Mouse (Mus musculus) frontal cortex, postnatal 14 days (tissue): ENCODE measurements around the gene Tox2.

Experiments used
- DNase-seq, 2 experiments: peaks; one replicate each; pipeline ENCODE4 v3.0.0; 2022; ENCODE audit warnings: low spot score in 2 of 2

Tox2 gene

GRCm38 (mm10) chr2:163205262-163205647 lies 2.3 kb downstream of the Tox2 start:
- DNase-seq = no peak

DNA sequence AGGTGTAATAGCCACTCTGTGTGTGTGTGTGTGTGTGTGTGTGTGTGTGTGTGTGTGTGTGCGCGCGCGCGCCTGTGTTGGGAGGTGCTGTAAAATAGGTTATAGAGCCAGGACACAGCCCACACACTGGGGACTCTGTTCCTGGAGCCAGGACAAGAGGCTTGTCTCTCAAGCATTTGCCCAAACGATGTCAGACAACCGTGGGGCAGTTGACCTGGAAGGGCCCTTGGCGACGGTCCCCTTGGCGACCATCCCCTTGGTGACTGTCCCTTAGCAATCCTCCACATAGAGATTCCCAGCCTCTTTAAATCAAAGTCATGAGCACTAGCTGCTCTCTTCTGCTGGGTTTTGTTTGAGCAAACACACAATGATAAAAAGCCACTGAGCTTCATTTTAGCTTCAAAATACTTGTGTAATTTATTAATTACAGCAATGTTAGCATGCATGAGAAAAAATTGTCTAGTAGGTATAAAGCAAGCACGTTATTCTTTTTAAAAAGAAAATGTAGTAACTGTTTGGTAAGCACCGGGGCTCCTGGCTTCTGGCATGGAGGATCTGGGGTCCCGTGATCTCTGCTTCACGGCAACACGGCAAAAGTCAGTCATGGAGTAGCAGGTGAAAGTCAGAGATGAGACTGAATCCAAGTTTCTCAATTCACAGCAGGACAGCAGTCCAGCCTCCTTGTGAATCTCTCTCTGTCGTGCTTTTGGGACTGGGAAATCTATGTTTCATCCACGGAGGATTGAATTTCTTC lies 3.0 kb downstream of the Tox2 start:
- peak; percentile 28 to 41 for DNase-seq

GRCm38 (mm10) chr2:163207315-163207714 lies 4.4 kb downstream of the Tox2 start:
- no peak for DNase-seq

GRCm38 (mm10) chr2:163209139-163209538 lies 6.2 kb downstream of the Tox2 start:
- DNase-seq = no peak

- no peak for DNase-seq
Measured at GRCm38 (mm10) chr2:163213085-163213484, 10.2 kb downstream of the Tox2 start.

DNA sequence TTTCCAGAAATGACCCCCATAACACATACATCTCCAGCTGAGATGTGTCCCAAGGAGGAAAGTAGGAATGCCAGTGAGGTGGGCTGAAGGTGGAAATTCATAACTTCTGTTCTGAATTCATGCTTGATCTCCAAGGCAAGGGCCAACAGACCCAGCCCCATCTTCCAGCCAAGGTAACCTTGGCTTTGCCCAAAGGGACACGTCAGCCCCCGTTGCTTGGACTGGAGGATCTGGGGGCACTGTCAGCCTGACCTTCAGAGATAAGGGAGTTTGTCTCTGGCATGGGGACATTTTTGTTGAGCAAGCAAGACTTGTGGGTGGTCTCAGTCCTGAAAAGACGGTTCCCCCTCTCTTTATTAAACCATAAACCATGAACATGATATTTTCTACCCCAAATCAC lies 15.2 kb downstream of the Tox2 start:
- no peak for DNase-seq

- no peak for DNase-seq
Measured at GRCm38 (mm10) chr2:163218571-163218970, 15.6 kb downstream of the Tox2 start.

- no peak for DNase-seq
Measured at GRCm38 (mm10) chr2:163219447-163219846, 16.5 kb downstream of the Tox2 start.

DNA sequence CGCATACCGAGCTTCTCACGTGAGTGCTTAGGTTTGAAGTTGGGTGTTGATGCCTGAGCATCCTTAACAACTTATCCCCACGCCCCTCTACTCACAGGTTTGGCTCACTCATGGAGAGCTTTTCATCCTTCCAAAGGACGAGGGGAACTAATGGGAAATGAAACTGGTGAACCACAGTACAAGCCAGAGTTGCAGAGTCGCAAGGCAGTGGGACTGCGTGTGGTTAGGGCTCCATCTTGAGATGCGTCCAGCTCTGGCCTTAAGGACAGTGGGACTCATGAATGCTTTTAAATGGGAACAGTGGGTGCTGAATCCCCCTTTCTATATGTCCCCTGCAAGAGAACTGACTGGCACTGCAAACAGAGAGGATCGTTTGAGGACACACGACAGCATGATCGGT lies 17.8 kb downstream of the Tox2 start:
- no peak for DNase-seq

- DNase-seq = no peak
Measured at GRCm38 (mm10) chr2:163225302-163225701, 22.4 kb downstream of the Tox2 start.

DNA sequence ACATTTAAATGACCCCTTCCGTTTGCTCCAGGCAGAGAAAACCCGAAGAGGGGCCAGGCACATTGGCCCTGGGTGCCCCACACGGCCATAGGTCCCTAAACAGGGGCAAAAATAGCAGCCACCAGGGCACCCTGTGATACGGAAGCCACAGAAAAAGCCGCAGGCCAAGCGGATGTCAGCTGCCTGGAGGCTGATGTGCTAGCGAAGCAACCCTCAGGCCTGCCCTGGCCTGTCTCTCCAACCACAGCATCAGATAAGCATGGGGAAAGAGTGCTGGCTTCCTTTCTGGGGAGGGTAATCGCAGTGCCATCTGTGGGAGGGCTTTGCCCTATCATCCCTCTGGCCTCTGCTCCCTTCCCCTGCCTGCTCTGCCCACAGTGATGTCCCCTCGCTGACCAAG lies 26.1 kb downstream of the Tox2 start:
- no peak for DNase-seq

DNA sequence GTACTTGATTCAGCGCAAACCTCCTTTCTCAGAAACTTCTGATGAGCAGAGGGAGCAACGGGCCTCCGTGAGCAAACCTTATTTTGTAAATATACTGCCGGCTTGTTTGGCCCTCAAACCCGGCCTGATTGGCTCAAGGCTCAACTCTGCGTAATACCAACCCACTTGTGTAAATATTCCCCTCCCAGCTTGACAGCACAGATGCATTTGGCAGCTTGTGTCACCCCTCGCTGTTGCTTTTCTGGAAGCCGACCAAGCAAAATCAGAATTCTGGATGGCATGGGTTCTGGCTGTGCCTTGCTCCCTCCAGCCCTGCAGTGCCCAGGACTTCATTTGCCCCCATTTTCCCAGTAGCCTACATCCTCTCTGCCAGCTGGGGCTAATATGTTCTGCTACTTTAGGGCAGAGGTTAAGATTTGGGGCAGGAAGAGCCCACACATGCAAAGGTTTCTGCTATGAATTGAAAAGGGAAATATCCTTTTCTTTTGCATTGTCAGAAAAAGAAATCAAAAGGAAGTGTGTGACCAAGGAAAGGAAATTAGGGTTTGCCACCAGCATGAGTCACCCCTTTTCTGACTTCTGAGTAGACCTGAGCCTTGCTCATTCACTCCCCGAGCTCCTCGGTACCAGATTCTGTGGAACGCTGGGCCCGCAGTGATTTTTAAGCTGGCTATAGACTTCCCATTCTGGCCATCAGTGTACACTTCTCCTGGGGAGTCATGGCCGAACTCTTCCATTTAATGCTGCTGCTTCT lies 29.0 kb downstream of the Tox2 start:
- no peak for DNase-seq

DNA sequence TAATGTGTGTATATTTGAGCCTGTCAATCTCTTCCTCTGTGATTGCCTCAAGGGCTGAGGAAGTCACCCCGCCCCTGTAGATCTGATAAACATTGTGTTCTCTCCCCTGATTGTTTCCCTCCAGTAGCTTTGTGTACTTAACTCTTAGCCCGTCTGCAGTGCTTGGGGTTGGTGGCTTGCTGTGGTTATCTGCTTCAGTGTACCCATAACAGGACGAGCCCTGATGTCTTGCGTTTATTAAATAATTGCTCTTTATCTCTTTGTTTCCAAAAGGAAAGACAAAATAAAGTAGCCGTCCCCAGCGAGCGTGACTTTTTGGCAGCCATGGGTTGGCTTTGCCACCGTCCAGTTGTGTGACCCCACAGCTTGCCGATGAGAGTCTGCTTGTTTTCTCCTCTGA lies 30.7 kb downstream of the Tox2 start:
- no peak for DNase-seq

GRCm38 (mm10) chr2:163236057-163236456 lies 33.1 kb downstream of the Tox2 start:
- DNase-seq = no peak

GRCm38 (mm10) chr2:163237999-163238529 lies 35.1 kb downstream of the Tox2 start:
- no peak for DNase-seq

- no peak for DNase-seq
Measured at GRCm38 (mm10) chr2:163239945-163240344, 37.0 kb downstream of the Tox2 start.

- no peak for DNase-seq
Measured at GRCm38 (mm10) chr2:163241867-163242266, 38.9 kb downstream of the Tox2 start.

DNA sequence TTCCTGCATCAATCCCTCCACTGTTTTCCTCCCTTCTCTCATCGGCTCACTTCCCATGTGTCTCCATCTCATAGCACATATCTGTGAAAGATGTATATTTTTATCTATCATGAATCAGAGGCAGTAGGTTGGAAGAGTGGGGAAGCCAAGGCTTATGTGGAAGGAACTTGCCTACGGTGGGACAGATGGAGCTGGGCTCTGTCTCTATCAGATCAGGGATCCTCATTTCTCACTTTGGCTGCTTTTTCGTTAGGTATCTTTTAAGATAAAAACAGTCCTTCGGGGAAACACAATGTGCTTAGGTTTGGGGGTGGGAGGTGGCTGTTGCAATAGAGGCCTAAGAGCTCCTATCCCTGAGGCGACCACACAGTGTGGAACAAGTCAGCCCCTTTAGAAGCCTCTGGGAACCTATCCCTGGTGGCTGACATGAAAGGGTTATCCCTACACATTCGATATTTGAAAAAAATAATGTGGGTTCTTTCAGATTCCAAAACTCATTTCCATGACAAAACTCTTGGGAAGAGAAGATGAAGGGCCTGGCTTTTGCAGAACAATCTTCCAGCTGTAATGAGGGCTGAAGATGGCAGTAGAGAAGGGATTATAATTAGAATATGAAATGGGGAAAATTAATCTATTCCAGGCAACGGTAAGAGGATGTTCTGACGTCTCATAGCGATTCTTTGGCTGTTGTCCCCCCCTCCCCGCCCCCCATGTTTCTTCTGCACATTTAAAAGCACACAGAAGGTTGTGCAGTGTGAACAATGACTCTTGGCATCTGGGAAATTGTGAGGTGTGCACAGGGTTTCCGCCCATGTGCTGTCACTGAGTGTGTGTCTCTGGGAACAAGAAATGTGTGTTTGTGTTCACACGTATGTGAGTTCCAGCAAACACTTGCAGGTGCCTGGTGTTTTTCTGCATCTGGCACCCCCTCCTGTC lies 41.3 kb downstream of the Tox2 start:
- DNase-seq = no peak

DNA sequence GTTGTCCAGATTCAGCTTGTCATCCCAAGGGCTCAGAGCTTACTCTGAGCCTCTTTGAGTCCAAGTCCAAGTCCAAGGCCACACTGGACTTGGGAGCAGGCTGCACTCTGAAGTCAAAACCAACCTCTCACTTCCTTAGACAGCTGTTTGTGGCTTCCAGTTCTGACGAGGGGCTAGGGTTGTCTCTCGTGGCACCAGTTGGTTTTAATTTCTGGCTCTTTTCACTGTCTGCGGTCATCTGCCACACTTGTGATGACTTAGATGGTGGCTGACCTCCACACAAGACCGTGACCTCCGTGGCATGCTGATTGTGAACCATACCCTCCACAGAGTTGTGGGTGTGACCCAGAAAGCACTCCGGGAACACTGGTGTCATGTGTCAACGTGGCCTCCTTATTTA lies 46.0 kb downstream of the Tox2 start:
- no peak for DNase-seq

DNA sequence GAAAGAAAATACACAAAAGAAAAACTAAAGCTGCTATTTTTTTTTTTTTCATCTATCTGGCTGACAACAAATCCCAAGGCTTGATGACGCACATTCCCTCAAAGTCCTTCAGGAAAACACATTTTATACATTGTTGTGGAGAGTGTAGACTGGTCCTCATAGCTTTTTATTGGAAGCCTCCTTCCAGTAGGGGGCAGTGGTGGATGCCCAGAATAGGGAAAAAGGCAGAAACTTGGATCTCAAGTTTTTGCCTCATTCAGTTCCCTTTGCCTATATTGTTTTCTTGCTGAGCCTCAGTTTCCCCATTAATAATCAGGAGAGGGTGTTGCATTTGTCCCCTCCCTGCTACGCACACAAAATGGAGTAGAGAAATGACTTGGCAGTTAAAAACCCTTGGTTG lies 49.7 kb downstream of the Tox2 start:
- no peak for DNase-seq

DNA sequence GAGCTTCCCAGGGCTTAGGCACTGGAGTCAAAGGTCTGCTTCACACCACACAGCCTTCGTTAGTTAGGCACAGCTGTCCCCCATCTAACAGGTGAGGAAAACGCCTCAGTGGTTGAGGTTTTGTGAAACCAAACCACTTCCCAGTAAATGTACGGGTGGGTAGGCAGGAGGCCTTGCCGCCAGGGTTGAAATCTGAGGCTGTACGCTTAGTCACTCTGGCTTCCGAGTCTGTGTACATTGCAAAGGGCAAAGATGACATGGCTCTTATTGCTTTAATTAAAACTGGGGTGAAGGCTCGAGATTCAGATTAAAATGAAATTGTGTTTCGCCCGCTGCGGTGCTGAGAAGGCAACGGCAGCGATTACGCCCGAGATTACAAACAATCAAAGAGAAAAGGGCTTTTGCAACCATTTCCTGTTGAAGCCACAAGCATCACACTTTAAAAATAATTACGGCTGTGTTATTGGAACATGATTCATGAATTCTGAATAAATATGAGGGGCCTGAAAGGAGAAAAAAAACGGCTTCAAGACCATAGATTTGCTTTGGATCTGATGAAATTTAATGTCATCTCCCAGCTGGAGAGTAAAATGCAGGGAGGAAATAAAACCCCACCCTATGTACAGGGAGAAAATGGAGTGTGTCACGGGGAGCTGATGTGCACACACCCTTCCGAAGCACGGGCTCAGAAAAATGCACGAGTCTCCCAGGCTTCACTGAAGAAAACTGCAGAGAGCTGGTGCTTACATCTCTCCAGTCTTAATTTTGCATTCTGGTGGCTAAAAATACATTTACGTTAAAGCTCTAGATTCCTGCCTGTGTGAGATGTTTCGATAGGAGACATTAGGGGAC lies 50.5 kb downstream of the Tox2 start:
- DNase-seq = no peak
